Mouse (Mus musculus): ENCODE measurements around the gene Gm49027. TPM values are rescaled to one million over a fixed set of nuclear protein-coding genes. Genes with fewer than 3 reads are reported as not detected.

The Gm49027 gene
- total RNA-seq, 4 experiments from 2014 or later: not detected

- DNase-seq (ENCODE audit: low spot score in 2 of 2): peak; percentile 59 to 61
Observed at GRCm38 (mm10) chr5:123507936-123508723, 17.2 kb downstream of the Gm49027 start.

GRCm38 (mm10) chr5:123501973-123502372, 23.3 kb downstream of the Gm49027 start:
- no peak for DNase-seq (ENCODE audit: low spot score in 2 of 2)

- DNase-seq (ENCODE audit: low spot score in 2 of 2): no peak
Observed at GRCm38 (mm10) chr5:123499717-123500116, 25.6 kb downstream of the Gm49027 start.

GRCm38 (mm10) chr5:123489935-123490334, 35.4 kb downstream of the Gm49027 start:
- DNase-seq (ENCODE audit: low spot score in 2 of 2): peak; percentile 25 to 38

GRCm38 (mm10) chr5:123489112-123489785, 36.0 kb downstream of the Gm49027 start, which contains the start of the genes Lrrc43 and Il31:
Gene Lrrc43 (plus strand): TSS chr5:123489305.
Gene Il31 (minus strand): TSS chr5:123489489.
- no peak for DNase-seq (ENCODE audit: low spot score in 2 of 2)

GRCm38 (mm10) chr5:123487659-123488395, 37.5 kb downstream of the Gm49027 start:
- no peak for DNase-seq (ENCODE audit: low spot score in 2 of 2)

- no peak for DNase-seq (ENCODE audit: low spot score in 2 of 2)
Observed at GRCm38 (mm10) chr5:123473817-123474216, 51.5 kb downstream of the Gm49027 start.

- DNase-seq (ENCODE audit: low spot score in 2 of 2): no peak
Observed at GRCm38 (mm10) chr5:123470784-123471400, 54.4 kb downstream of the Gm49027 start.

- DNase-seq (ENCODE audit: low spot score in 2 of 2): no peak
Observed at GRCm38 (mm10) chr5:123464638-123465037, 60.6 kb downstream of the Gm49027 start.

Small RNA genes within 50 kb of the gene (microRNA-seq; reads per million reads assigned to microRNA genes)
- not detected for gene Mir7647

Other genes starting within 250 kb of the Gm49027 start
- gene Bcl7a, start 181.7 kb downstream of the Gm49027 start, total RNA-seq (2022): 1 to 10 TPM; 7.3 to 9.6 (median 7.9) TPM
- gene Mlxip, start 130.7 kb downstream of the Gm49027 start, total RNA-seq (2022): 10 to 100 TPM; 62.2 to 81.0 (median 63.8) TPM
- gene Lrrc43, start 36.2 kb downstream of the Gm49027 start, total RNA-seq (2022): not detected
- gene Il31, start 36.0 kb downstream of the Gm49027 start, total RNA-seq (2022): not detected
- gene B3gnt4, start 15.0 kb downstream of the Gm49027 start, total RNA-seq (2022): not detected
- 10 to 100 TPM; 37.0 to 44.9 (median 41.6) TPM for gene Diablo, start 1.3 kb downstream of the Gm49027 start, total RNA-seq (2022)
- gene Vps33a, start 47.5 kb upstream of the Gm49027 start, total RNA-seq (2022): 10 to 100 TPM; 35.1 to 44.4 (median 38.9) TPM
- 100 to 1,000 TPM; 341 to 375 (median 357) TPM for gene Clip1, start 159.1 kb upstream of the Gm49027 start, total RNA-seq (2022)
- 10 to 100 TPM in 3 of 4 experiments, 1 to 10 TPM in 1; 10.0 to 15.4 (median 11.6) TPM for gene Zcchc8, start 195.6 kb upstream of the Gm49027 start, total RNA-seq (2022)
- 10 to 100 TPM; 28.1 to 39.6 (median 33.0) TPM for gene Rsrc2, start 223.9 kb upstream of the Gm49027 start, total RNA-seq (2022)
- under 1 TPM in 1 of 4 experiments, not detected in 3; 0.05 TPM for gene Kntc1, start 224.2 kb upstream of the Gm49027 start, total RNA-seq (2022)

All from gastrocnemius, adult 8-10 months (tissue).